Mouse (Mus musculus): ENCODE results near the gene Cnih1. TPM values are rescaled to one million over a fixed set of nuclear protein-coding genes. Genes with fewer than 3 reads are reported as not detected.

Cnih1 gene
- polyA plus RNA-seq, 1 experiment from 2014 or later, result 209 TPM

DNA sequence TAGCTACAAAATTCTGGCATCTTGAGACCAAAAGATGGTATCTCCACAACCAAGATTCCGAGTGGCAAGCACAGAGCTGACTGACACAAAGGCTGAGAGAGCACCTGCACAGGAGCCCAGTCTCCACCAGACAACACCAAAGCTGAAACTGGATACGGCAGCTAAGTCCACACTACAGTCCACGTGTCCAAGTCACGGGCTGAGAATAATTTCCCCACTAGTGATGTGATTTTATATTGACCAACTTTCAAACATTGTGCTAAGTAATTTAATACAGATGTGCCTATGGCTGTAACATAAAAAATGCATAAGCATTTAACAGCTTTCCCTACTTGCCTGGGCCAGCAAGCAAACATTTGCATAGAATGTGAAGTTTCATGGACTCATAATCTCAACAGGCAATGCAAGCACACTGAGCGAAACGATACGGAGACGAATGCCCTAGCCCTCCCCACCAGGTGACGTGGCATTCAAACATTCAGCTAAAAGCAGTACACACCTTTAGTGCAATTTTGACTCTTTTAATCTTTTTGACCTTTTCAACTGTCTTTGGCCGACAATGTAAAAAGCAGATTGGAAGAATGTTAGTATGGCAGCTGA, 4.8 kb downstream of the Cnih1 start:
- Histone ChIP-seq H3K4me1 (replicated peaks) (peaks cover 5% of the 10 kb centered on the region), H3K27ac (no peak overlapping the region), H3K4me2 (replicated peaks) (no peak overlapping the region), H3K9me3 (no peaks in the 10 kb centered on the region), H3K4me3 (replicated peaks) (no peak overlapping the region), H3K9ac (no peak overlapping the region), H3K27me3 (replicated peaks) (no peaks in the 10 kb centered on the region), H3K36me3 (peaks cover 25% of the 10 kb centered on the region)
- WGBS, result 89% methylated on average over 10 of the region's 10 CpGs
- no peak for ATAC-seq

DNA sequence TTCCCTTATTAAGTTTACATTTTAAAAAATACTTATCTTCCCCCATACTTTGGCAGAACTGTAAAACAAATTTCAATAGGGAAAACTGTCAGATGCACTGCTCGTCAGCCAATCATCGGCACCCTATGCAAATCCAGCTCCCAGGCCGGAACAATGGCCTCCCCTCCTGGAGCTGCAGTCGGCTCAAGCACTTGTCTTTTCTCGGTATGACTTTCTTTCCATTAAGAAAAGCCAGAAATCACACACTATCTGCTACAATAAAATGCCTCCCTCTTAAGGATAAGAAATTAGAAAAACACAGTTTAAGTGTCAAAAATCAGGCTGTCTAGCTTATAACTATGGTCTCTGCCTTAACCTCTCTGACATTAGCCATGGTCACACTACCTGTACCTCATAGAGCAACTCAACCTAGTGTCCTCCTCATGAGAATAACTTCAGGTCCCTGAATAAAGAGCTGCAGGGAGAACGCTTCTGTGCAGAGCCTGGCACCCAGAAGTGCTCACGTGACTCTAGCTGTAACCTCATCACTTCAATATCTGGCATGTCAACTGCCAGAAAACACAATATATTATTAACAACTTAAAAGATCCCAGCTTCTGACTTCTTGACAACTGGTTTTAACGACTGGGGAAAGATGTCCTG, 5.9 kb downstream of the Cnih1 start:
- H3K4me3 ChIP-seq (replicated peaks), result no peak overlapping the region
- H3K9ac ChIP-seq, result no peak overlapping the region
- peaks cover 5% of the 10 kb centered on the region for H3K4me1 ChIP-seq (replicated peaks)
- no peaks in the 10 kb centered on the region for H3K27me3 ChIP-seq (replicated peaks)
- ATAC-seq, result no peak
- no peak overlapping the region for H3K27ac ChIP-seq
- 87% methylated on average over 8 of the region's 8 CpGs for WGBS
- no peaks in the 10 kb centered on the region for H3K9me3 ChIP-seq
- peaks cover 33% of the 10 kb centered on the region for H3K36me3 ChIP-seq
- H3K4me2 ChIP-seq (replicated peaks), result no peak overlapping the region

DNA sequence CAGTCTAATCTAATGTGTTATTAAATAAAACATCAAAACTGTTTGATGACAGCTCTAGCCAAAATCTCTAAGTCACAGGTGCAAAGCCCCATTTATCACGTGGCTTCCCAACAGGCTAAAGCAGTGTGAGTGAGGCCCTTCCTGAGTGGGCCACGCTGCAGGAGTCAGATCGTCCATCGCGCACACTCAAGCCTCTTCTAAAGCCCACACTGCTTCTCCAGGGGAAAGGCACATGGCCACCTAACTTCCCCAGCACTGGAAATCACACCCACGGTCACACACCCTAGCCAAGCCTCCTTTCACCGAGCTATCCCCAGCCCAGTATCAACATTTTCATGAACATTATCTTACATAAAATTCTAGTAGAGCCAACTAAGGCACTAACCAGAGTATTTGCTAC, 7.1 kb downstream of the Cnih1 start:
- WGBS, result 90% methylated on average over 7 of the region's 7 CpGs
- Histone ChIP-seq H3K9ac (no peak overlapping the region), H3K9me3 (no peaks in the 10 kb centered on the region), H3K27me3 (replicated peaks) (no peaks in the 10 kb centered on the region), H3K36me3 (peaks cover 39% of the 10 kb centered on the region), H3K4me1 (replicated peaks) (no peaks in the 10 kb centered on the region; the same call in 1 of the 2 replicates), H3K27ac (no peak overlapping the region), H3K4me2 (replicated peaks) (no peak overlapping the region), H3K4me3 (replicated peaks) (no peak overlapping the region)
- no peak for ATAC-seq

DNA sequence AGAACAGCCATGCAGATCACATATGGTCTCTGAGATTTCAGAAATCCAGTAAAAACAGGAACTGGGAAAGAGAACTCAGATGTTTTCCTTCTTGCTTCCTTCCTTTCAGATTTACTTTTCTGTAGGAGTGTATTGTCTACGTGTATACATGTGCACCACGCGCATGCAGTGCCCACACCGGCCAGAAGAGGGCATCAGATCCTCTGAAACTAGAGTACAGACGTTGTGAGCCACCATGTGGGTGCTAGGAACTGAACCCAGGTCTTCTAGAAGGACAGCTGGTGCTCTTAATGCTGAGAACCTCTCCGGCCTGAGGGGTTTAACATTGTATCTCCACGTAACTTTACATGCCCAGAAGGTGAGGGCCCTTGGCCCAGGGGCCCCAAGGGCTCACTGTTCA, 9.0 kb downstream of the Cnih1 start:
- Histone ChIP-seq H3K27me3 (replicated peaks) (no peaks in the 10 kb centered on the region), H3K27ac (no peak overlapping the region), H3K9ac (no peak overlapping the region), H3K4me3 (replicated peaks) (no peak overlapping the region), H3K4me1 (replicated peaks) (no peaks in the 10 kb centered on the region), H3K9me3 (no peaks in the 10 kb centered on the region), H3K36me3 (peaks cover 45% of the 10 kb centered on the region), H3K4me2 (replicated peaks) (no peak overlapping the region)
- ATAC-seq, result no peak
- 93% methylated on average over 7 of the region's 7 CpGs for WGBS

DNA sequence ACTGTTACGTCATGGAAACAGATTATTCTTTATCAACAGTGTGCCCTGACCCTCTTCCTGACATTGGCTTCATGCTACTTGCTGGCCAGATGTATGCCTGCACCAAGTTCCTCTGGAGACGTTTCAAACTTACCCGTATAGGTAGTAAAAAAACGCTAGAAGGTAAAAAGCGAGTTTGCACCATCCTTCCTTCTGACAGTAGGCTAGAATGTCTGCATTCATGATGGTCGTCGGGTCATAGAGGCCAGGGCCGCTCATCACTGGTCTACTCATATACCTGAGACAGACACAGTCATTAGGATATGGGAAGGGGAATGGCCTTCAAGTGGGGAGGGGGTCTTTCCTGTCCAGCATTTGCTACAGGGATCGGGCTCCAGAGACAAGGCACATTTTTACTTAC, 9.5 kb downstream of the Cnih1 start:
- H3K27me3 ChIP-seq (replicated peaks), result no peaks in the 10 kb centered on the region
- no peaks in the 10 kb centered on the region for H3K9me3 ChIP-seq
- H3K27ac ChIP-seq, result no peak overlapping the region
- H3K4me1 ChIP-seq (replicated peaks), result no peaks in the 10 kb centered on the region
- peaks cover 45% of the 10 kb centered on the region for H3K36me3 ChIP-seq
- H3K9ac ChIP-seq, result no peak overlapping the region
- WGBS, result 97% methylated on average over 9 of the region's 9 CpGs
- no peak for ATAC-seq
- H3K4me2 ChIP-seq (replicated peaks), result no peak overlapping the region
- H3K4me3 ChIP-seq (replicated peaks), result no peak overlapping the region

GRCm38 (mm10) chr14:46770036-46770435, 18.2 kb downstream of the Cnih1 start:
- Histone ChIP-seq H3K9me3 (no peaks in the 10 kb centered on the region), H3K4me2 (replicated peaks) (no peak overlapping the region), H3K36me3 (peaks cover 27% of the 10 kb centered on the region), H3K27ac (no peak overlapping the region), H3K27me3 (replicated peaks) (no peaks in the 10 kb centered on the region), H3K4me1 (replicated peaks) (no peaks in the 10 kb centered on the region), H3K9ac (no peak overlapping the region), H3K4me3 (replicated peaks) (no peak overlapping the region)
- no peak; the same call in 1 of the 2 replicates for ATAC-seq
- 73% methylated on average over 6 of the region's 6 CpGs for WGBS

DNA sequence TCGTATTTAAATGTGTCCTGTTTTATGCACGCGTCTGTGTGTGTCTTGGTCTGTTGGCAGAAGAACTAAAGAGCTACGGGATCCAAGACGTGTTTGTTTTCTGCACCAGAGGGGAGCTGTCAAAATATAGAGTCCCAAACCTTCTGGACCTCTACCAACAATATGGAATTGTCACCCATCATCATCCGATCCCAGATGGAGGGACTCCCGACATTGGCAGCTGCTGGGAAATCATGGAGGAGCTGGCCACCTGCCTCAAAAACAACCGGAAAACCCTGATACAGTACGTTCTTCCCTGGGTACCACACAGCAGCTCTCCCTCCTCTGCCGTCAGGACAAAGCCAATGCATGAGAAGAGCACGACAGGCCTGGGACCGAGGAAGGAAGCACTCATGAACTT, 21.1 kb downstream of the Cnih1 start:
- H3K36me3 ChIP-seq, result peaks cover 21% of the 10 kb centered on the region
- no peak overlapping the region for H3K27ac ChIP-seq
- no peaks in the 10 kb centered on the region for H3K9me3 ChIP-seq
- no peak overlapping the region for H3K4me2 ChIP-seq (replicated peaks)
- no peak overlapping the region for H3K9ac ChIP-seq
- WGBS, result 84% methylated on average over 12 of the region's 12 CpGs
- H3K4me1 ChIP-seq (replicated peaks), result no peaks in the 10 kb centered on the region
- no peak overlapping the region for H3K4me3 ChIP-seq (replicated peaks)
- no peaks in the 10 kb centered on the region for H3K27me3 ChIP-seq (replicated peaks)
- no peak for ATAC-seq

DNA sequence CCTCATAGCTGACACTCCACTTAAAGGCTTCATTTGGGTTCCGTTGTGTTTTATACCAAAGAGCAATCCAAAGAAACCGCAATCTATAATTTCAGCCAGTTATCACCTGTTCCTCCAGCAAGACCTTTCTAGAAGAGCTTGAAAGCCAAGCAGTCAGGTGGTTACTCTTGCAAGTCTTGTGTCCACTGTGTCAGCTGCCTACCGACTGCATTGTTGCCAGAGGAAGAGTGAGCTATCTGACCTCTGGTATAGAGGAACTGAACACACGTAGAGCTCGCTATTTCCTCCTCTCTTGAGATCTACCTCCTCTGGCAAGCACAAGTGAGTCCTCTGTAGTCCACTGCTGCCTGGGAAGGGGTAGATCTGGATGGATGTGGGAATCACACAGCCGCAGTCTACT, 27.0 kb downstream of the Cnih1 start:
- H3K4me1 ChIP-seq (replicated peaks), result 0 out of 2 replicates have a peak, but pooled peaks cover 9% of the 10 kb centered on the region
- no peak overlapping the region for H3K27ac ChIP-seq
- H3K9ac ChIP-seq, result peak overlapping the region; percentile 69
- H3K4me3 ChIP-seq (replicated peaks), result peak overlapping the region; percentile 76
- H3K36me3 ChIP-seq, result peaks cover 6% of the 10 kb centered on the region; the same call in 1 of the 2 replicates
- H3K27me3 ChIP-seq (replicated peaks), result no peaks in the 10 kb centered on the region
- H3K4me2 ChIP-seq (replicated peaks), result peak overlapping the region; percentile 89
- H3K9me3 ChIP-seq, result no peaks in the 10 kb centered on the region
- no peak for ATAC-seq
- WGBS, result 41% methylated on average over 6 of the region's 6 CpGs

- H3K9me3 ChIP-seq, result no peaks in the 10 kb centered on the region
- H3K4me3 ChIP-seq (replicated peaks), result peak within 1 kb of the TSS; percentile 76
- peak within 1 kb of the TSS; percentile 89 for H3K4me2 ChIP-seq (replicated peaks)
- peaks cover 6% of the 10 kb centered on the region; the same call in 1 of the 2 replicates for H3K36me3 ChIP-seq
- H3K4me1 ChIP-seq (replicated peaks), result 0 out of 2 replicates have a peak, but pooled peaks cover 9% of the 10 kb centered on the region
- H3K27ac ChIP-seq, result peak within 1 kb of the TSS; percentile 38; the same call in 1 of the 2 replicates
- under 1% methylated on average over 54 of the region's 54 CpGs for WGBS
- peak; percentile 100 for ATAC-seq
- no peaks in the 10 kb centered on the region for H3K27me3 ChIP-seq (replicated peaks)
- H3K9ac ChIP-seq, result peak within 1 kb of the TSS; percentile 69
Measured at GRCm38 (mm10) chr14:46760355-46761029, 27.7 kb downstream of the Cnih1 start, which contains the start of gene Cdkn3. Cdkn3 (plus strand) TSS chr14:46760541.

- Histone ChIP-seq H3K9ac (no peak overlapping the region), H3K4me3 (replicated peaks) (peak overlapping the region; percentile 76), H3K36me3 (peaks cover 6% of the 10 kb centered on the region; the same call in 1 of the 2 replicates), H3K4me2 (replicated peaks) (peak overlapping the region; percentile 89), H3K27me3 (replicated peaks) (no peaks in the 10 kb centered on the region), H3K27ac (no peak overlapping the region), H3K4me1 (replicated peaks) (0 out of 2 replicates have a peak, but pooled peaks cover 9% of the 10 kb centered on the region), H3K9me3 (no peaks in the 10 kb centered on the region)
- 2% methylated on average over 7 of the region's 7 CpGs for whole genome bisulfite sequencing
- no peak for ATAC-seq
Measured at GRCm38 (mm10) chr14:46759970-46760354, 28.2 kb downstream of the Cnih1 start.

- Histone ChIP-seq H3K36me3 (no peaks in the 10 kb centered on the region), H3K27me3 (replicated peaks) (no peaks in the 10 kb centered on the region), H3K4me1 (replicated peaks) (0 out of 2 replicates have a peak, but pooled peaks cover 9% of the 10 kb centered on the region), H3K9ac (no peak overlapping the region), H3K4me2 (replicated peaks) (no peak overlapping the region), H3K4me3 (replicated peaks) (no peak overlapping the region), H3K9me3 (no peaks in the 10 kb centered on the region), H3K27ac (no peak overlapping the region)
- ATAC-seq, result no peak
- WGBS, result 69% methylated on average over 9 of the region's 9 CpGs
Measured at GRCm38 (mm10) chr14:46757736-46758135, 30.5 kb downstream of the Cnih1 start.

GRCm38 (mm10) chr14:46755851-46756250, 32.4 kb downstream of the Cnih1 start:
- Histone ChIP-seq H3K36me3 (no peaks in the 10 kb centered on the region), H3K27ac (no peak overlapping the region), H3K4me1 (replicated peaks) (no peaks in the 10 kb centered on the region), H3K4me2 (replicated peaks) (no peak overlapping the region), H3K9ac (no peak overlapping the region), H3K4me3 (replicated peaks) (no peak overlapping the region), H3K9me3 (no peaks in the 10 kb centered on the region), H3K27me3 (replicated peaks) (no peaks in the 10 kb centered on the region)
- ATAC-seq, result no peak
- 91% methylated on average over 8 of the region's 8 CpGs for WGBS
